Mouse (Mus musculus): ENCODE measurements at regions not wholly inside any gene's neighbourhood (a gene's known extent, or its start where the extent isn't known, plus 50 kb on each side); places are given as distances from the start of the nearest gene placed in this dataset.
"Not testable (repeated sequence)": the region's sequence is repeated elsewhere in the genome, so short reads cannot be mapped to it uniquely, and the experiment has no call there.

DNA sequence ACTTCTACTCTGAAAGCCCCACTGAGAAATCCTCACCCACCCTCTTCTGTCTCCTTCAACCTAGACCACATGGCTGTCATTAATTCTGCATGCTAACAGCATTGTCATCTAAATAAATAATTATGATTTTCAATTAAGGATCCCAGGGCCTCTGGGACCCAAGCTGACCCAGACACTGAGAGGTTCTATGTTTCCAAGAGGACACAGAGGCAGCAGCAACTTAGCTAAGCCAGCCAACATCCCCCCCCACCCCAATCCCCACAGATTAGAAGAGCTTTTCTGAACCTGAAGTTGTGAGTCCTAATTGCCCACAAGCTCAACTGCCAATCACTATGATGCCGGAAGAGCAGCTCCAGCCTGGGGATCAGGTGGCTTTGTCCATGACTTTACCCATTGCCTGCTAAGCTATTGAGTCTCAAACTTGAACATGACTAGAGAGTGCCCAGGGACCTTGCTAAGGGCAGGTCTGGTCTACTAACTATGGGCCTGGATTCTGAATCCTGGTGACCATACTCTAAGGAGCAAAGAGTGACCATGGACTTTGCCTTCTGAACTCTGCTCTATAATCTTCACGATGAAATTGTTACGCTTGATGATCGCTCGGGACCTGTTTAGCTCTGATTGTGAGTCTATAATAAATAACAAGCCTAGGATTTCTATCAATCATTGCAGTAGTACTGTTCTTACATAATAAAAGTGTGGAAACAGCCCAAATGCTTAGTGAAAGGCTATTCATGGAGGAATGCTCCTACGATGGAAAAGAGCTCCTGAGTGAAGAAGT, 115.4 kb downstream of the Dmrta2 start:
- Histone ChIP-seq H3K9me3 (no peaks in the 10 kb centered on the region), H3K4me1 (replicated peaks) (no peaks in the 10 kb centered on the region), H3K27ac (no peak overlapping the region), H3K27me3 (ENCODE audit: insufficient read depth, poor library complexity, severe bottlenecking) (no peaks in the 10 kb centered on the region), H3K36me3 (no peaks in the 10 kb centered on the region), H3K4me3 (no peak overlapping the region)
- 91% methylated on average over 6 of the region's 6 CpGs for WGBS
- no peak for DNase-seq (ENCODE audit: low spot score)

DNA sequence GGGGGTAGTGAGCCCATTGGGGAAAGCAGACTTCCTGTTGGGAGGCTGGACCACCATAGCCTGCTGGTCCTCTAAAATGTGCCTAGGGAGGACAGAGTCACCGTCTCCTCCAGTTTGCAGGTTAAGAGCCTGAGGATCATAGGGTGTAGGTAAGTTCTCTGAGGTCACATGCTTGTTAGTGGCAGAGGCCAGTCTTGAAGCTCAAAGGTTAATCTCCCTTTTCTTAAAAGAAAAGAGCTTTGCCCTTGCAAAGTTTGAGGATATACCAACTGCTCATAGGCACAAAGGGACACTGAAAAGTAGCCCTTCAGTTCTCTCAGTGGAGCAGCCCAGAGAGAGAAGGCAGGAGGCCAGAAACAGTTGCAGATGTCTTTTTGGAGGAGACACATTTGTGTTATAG, 116.7 kb downstream of the Dmrta2 start:
- no peak for DNase-seq (ENCODE audit: low spot score)
- Histone ChIP-seq H3K4me1 (replicated peaks) (no peaks in the 10 kb centered on the region), H3K9me3 (no peaks in the 10 kb centered on the region), H3K4me3 (no peak overlapping the region), H3K27ac (no peak overlapping the region), H3K36me3 (no peaks in the 10 kb centered on the region), H3K27me3 (ENCODE audit: insufficient read depth, poor library complexity, severe bottlenecking) (no peaks in the 10 kb centered on the region)
- WGBS, result 85% methylated on average over 1 of the region's 1 CpGs

DNA sequence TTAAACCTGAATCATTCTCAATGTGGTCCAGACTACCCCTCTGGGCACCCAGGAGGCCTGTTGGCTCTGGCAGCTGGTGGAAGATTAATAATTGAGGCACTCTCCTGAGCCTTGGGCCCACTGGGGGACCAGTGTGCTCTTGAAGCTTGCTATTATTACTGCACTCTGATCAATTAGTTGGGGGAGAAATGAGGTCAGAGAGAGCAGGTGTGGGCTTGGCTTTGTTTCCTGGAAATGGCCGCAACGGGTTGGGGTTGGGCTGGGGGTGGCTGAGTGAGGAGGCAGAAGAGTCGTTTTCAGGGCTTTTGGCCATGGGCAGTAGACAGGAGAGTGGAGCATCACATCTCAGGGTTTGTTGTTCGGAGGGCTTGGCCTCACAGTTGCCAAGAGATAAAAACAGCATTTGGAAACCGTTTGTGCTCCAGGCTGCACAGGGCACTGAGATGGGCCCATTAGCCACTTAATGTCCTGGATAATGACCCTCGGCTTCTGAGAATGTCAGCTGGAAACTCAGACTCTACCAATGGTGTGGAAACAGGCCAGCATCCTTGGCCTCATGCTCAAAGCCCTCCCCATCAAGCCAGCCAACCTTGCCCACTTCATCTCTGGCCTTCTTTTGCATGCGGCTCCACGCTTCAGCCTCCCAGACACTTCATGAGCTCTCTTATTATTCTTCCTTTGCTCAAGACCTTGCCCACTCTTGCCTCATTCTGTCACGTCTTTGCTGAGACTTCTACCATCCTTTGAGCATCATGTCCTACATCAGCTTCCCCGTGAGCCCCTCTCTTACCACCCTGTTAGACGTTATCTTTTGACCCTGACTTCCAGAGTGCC, 118.1 kb downstream of the Dmrta2 start:
- Histone ChIP-seq H3K4me1 (replicated peaks) (no peaks in the 10 kb centered on the region), H3K4me3 (no peak overlapping the region), H3K27me3 (ENCODE audit: insufficient read depth, poor library complexity, severe bottlenecking) (no peaks in the 10 kb centered on the region), H3K36me3 (no peaks in the 10 kb centered on the region), H3K9me3 (no peaks in the 10 kb centered on the region), H3K27ac (no peak overlapping the region)
- DNase-seq (ENCODE audit: low spot score), result no peak
- 83% methylated on average over 11 of the region's 11 CpGs for WGBS

- H3K4me1 ChIP-seq (replicated peaks); H3K36me3 ChIP-seq; H3K27ac ChIP-seq; H3K27me3 ChIP-seq (ENCODE audit: insufficient read depth, poor library complexity, severe bottlenecking); DNase-seq (ENCODE audit: low spot score); H3K9me3 ChIP-seq; H3K4me3 ChIP-seq: not testable (repeated sequence)
- 93% methylated on average over 7 of the region's 7 CpGs for WGBS
These were observed 126.3 kb downstream of the Dmrta2 start for GRCm38 (mm10) chr4:110104119-110104518.

- no peaks in the 10 kb centered on the region for H3K36me3 ChIP-seq
- no peak overlapping the region for H3K27ac ChIP-seq
- 80% methylated on average over 7 of the region's 7 CpGs for WGBS
- no peaks in the 10 kb centered on the region for H3K4me1 ChIP-seq (replicated peaks)
- H3K9me3 ChIP-seq, result no peaks in the 10 kb centered on the region
- H3K4me3 ChIP-seq, result no peak overlapping the region
- DNase-seq (ENCODE audit: low spot score), result no peak
- H3K27me3 ChIP-seq (ENCODE audit: insufficient read depth, poor library complexity, severe bottlenecking), result no peaks in the 10 kb centered on the region
These were observed 128.9 kb downstream of the Dmrta2 start for GRCm38 (mm10) chr4:110106620-110107243.

- no peaks in the 10 kb centered on the region for H3K36me3 ChIP-seq
- no peak overlapping the region for H3K4me3 ChIP-seq
- H3K9me3 ChIP-seq, result no peaks in the 10 kb centered on the region
- no peak overlapping the region for H3K27ac ChIP-seq
- 40% methylated on average over 9 of the region's 9 CpGs for WGBS
- H3K27me3 ChIP-seq (ENCODE audit: insufficient read depth, poor library complexity, severe bottlenecking), result no peaks in the 10 kb centered on the region
- peaks cover 20% of the 10 kb centered on the region for H3K4me1 ChIP-seq (replicated peaks)
- peak; percentile 53 for DNase-seq (ENCODE audit: low spot score)
These were observed 141.6 kb downstream of the Dmrta2 start for GRCm38 (mm10) chr4:110119438-110119837.

DNA sequence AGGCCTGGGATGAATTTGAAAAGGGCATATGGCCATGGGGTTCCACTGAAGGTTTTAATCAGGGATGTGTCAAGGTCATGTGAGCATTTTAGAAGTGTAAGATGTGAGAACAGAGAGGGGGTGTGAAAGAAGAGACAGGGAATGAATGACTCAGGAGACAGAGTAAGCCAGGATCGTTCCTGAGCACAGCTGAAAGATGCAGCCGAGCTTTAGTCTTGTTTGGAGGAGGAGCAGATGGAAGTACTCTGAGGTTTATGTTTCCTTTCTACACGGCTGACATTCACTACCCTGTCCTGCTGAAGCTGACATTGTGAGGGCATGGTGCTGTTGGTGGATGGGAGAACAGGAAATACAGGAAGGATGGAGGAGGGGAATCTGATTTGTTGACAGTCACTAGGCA, 142.0 kb downstream of the Dmrta2 start:
- peaks cover 20% of the 10 kb centered on the region for H3K4me1 ChIP-seq (replicated peaks)
- H3K4me3 ChIP-seq, result no peak overlapping the region
- no peaks in the 10 kb centered on the region for H3K27me3 ChIP-seq (ENCODE audit: insufficient read depth, poor library complexity, severe bottlenecking)
- no peaks in the 10 kb centered on the region for H3K9me3 ChIP-seq
- no peak overlapping the region for H3K27ac ChIP-seq
- no peak for DNase-seq (ENCODE audit: low spot score)
- 67% methylated on average over 3 of the region's 3 CpGs for WGBS
- H3K36me3 ChIP-seq, result no peaks in the 10 kb centered on the region

- Histone ChIP-seq H3K9me3 (no peaks in the 10 kb centered on the region), H3K27me3 (ENCODE audit: insufficient read depth, poor library complexity, severe bottlenecking) (no peaks in the 10 kb centered on the region), H3K4me1 (replicated peaks) (peaks cover 29% of the 10 kb centered on the region), H3K36me3 (no peaks in the 10 kb centered on the region), H3K27ac (no peak overlapping the region), H3K4me3 (no peak overlapping the region)
- no peak for DNase-seq (ENCODE audit: low spot score)
- WGBS, result 72% methylated on average over 9 of the region's 9 CpGs
These were observed 142.9 kb downstream of the Dmrta2 start for GRCm38 (mm10) chr4:110120761-110121160.

DNA sequence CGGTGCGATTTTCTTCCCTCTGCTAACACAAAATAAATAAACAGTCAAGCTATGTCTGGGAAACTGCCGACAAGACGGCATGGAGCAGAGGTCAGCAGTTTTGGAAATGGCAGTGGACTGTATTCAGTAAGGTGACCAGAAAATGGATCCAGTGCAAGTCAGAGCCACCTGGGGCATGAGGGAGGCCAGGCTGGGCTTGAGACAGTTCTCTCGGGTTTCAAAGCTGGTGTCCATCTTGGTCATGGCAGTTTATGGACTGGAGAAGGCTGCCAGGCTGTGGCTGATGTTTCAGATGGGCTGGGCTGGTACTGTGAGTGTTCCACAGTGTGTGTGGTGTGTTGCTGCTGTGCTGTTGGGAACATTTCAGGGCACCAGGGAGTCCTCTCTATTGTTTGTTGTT, 143.6 kb downstream of the Dmrta2 start:
- peak overlapping the region; percentile 66 for H3K27ac ChIP-seq

GRCm38 (mm10) chr4:110125067-110125784, 147.4 kb downstream of the Dmrta2 start:
- no peaks in the 10 kb centered on the region for H3K9me3 ChIP-seq
- no peaks in the 10 kb centered on the region for H3K27me3 ChIP-seq (ENCODE audit: insufficient read depth, poor library complexity, severe bottlenecking)
- peak overlapping the region; percentile 40 for H3K27ac ChIP-seq
- no peak overlapping the region for H3K4me3 ChIP-seq
- DNase-seq (ENCODE audit: low spot score), result peak; percentile 25
- no peaks in the 10 kb centered on the region for H3K36me3 ChIP-seq
- 48% methylated on average over 6 of the region's 6 CpGs for WGBS
- H3K4me1 ChIP-seq (replicated peaks), result peaks cover 61% of the 10 kb centered on the region

More for the DNA sequence above, 143.6 kb downstream of the Dmrta2 start:
- DNase-seq (ENCODE audit: low spot score), result no peak
- H3K4me3 ChIP-seq, result no peak overlapping the region
- WGBS, result 68% methylated on average over 5 of the region's 5 CpGs
- no peaks in the 10 kb centered on the region for H3K36me3 ChIP-seq
- H3K4me1 ChIP-seq (replicated peaks), result peaks cover 34% of the 10 kb centered on the region
- no peaks in the 10 kb centered on the region for H3K27me3 ChIP-seq (ENCODE audit: insufficient read depth, poor library complexity, severe bottlenecking)
- H3K9me3 ChIP-seq, result no peaks in the 10 kb centered on the region

- Histone ChIP-seq H3K9me3 (no peaks in the 10 kb centered on the region), H3K27me3 (ENCODE audit: insufficient read depth, poor library complexity, severe bottlenecking) (no peaks in the 10 kb centered on the region), H3K36me3 (no peaks in the 10 kb centered on the region), H3K4me3 (no peak overlapping the region), H3K4me1 (replicated peaks) (peaks cover 44% of the 10 kb centered on the region), H3K27ac (peak overlapping the region; percentile 62)
- DNase-seq (ENCODE audit: low spot score), result peak; percentile 41
- WGBS, result 52% methylated on average over 3 of the region's 3 CpGs
These were observed 150.2 kb downstream of the Dmrta2 start for GRCm38 (mm10) chr4:110127941-110128520.

GRCm38 (mm10) chr4:110128918-110129317, 151.1 kb downstream of the Dmrta2 start:
- Histone ChIP-seq H3K4me1 (replicated peaks) (peaks cover 50% of the 10 kb centered on the region), H3K9me3 (no peaks in the 10 kb centered on the region), H3K36me3 (no peaks in the 10 kb centered on the region), H3K4me3 (no peak overlapping the region), H3K27me3 (ENCODE audit: insufficient read depth, poor library complexity, severe bottlenecking) (no peaks in the 10 kb centered on the region), H3K27ac (peak overlapping the region; percentile 62)
- DNase-seq (ENCODE audit: low spot score), result peak; percentile 74
- 20% methylated on average over 1 of the region's 1 CpGs for WGBS

Data from hindbrain, embryonic 10.5 days (tissue).